Mouse (Mus musculus) granulocyte monocyte progenitor cell, adult 5-6 weeks (primary cell): ENCODE measurements at regions not wholly inside any gene's neighbourhood (a gene's known extent, or its start where the extent isn't known, plus 50 kb on each side); places are given as distances from the start of the nearest gene placed in this dataset.

Experiments used
- ATAC-seq: replicated peaks from 2 replicates; pipeline ENCODE4 v1.8.0; 2016; ENCODE audit warnings: mild to moderate bottlenecking, moderate TSS enrichment, inconsistent platforms; ENCODE audit not compliant: poor library complexity, severe bottlenecking

DNA sequence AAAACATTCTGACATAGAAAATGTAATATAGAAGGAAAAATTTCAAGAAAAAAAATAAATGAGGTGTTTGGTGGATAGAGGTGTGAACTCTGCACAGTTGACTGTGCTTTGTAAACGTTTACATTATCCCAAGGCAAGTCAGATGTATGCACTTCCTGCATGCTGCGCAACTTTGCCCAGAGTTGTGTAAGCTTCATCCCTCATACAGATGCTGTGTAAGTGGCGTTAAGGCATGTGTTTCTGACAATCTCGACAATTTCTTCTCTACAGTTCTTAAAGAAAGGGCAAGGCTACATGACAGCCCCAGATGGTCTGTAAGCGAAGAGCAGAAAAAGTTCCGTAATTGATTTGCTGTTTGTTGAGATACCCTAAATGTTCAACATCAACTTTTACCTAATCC lies 476.6 kb upstream of the Pitx2 start:
- no peak for ATAC-seq

DNA sequence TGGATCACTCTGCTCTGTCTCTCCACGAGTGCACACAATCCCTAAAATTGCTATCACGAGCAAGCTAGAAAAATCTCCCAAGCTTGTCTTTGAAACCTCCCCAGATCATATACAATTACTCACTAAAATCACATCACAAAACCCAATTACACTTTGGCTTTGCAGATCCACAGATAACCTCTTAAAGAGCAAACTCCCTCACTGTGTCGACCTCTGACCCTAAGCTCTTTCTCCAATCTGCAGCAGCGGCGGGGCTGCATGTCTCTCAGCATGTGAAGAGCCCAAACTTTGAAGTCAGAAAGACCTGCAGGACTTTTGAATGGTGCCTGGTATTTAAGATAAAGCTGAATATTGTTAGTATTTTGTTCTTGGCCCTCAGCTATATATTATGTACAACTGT lies 479.4 kb upstream of the Pitx2 start:
- ATAC-seq: no peak

DNA sequence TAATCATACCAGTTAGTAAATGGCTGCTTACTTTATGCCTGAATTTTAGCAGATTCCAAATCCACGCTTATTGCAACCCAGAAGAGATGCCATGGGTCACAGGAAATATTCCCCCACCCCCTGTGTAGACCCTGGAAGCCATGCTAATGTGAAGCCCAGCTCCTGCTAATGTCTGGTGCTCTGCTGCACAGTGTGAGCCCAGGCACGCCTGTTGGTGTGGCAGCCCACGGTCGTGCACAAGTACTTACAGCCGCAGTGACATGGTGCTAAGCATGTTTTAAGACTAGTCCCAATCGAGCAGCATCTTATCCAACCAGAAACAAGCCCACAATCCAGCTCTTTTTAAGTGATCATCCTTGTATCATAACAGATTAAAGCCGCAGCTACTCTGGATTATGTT lies 480.5 kb upstream of the Pitx2 start:
- ATAC-seq: no peak

DNA sequence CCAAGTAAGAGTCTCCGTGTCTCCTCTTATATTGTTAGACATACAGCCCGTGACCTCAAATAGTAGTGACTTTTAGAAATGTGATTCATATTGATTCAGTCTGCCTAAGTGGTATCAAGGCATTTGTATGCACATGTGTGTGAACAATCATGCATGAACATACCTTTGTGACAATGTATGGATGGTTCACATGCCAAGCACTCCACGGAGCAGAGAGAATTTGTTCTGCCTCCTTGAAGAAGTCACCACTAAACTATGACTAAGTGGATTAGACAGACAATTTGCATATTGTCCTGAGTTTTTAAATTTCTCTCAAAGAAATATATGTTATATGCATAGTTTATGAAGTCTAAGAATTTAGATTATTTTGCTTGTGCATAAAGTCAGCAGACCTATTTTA lies 492.4 kb upstream of the Pitx2 start:
- ATAC-seq: no peak

DNA sequence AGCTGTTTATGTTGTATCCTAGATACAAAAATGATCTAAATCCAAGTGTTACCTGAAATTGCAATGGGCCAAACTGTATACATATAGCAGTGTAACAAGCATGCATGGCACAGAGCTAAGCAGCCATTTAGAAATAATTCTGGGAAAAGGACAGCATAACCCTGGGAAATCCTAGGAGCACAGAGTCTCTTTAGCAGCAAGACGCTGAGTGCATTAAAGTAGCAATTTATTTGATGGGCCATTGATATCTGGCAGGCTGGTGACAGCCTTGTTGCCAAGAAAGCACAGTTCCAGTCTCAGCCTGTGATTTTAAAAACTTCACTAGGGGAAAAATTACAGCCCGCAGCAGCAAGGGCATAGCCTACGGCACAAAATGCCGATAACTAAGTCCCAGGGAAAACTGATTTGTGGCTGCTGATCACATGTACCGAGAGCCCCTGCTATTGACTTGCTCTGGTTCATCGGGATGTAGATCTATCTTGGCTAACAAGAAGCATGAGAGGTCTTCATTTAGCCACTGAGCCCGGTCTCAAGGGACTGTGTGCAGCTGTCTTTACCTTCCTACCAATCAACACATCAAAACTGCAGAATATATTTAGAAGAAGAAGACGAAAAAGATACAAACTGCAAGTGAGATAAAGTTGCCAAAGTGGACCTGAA lies 531.1 kb upstream of the Pitx2 start:
- ATAC-seq: no peak

DNA sequence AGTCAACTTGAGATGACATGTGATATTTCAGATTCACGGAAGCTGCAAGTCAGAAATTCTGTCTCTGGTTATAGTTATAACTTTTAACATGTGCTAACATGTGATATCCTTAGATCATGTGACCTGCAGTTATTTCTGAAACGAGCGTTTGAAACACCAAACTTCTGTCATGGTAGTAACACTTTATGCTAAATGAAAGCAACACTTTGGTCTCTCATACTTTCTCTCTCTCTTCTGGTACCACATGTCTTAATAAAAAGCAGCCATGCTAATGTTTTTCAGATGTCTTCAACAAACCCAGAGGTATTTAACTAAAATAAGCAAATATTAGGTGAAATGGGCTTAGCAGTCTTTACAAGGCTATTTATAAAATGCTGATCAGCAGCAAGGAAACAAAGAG lies 534.5 kb upstream of the Pitx2 start:
- no peak for ATAC-seq

DNA sequence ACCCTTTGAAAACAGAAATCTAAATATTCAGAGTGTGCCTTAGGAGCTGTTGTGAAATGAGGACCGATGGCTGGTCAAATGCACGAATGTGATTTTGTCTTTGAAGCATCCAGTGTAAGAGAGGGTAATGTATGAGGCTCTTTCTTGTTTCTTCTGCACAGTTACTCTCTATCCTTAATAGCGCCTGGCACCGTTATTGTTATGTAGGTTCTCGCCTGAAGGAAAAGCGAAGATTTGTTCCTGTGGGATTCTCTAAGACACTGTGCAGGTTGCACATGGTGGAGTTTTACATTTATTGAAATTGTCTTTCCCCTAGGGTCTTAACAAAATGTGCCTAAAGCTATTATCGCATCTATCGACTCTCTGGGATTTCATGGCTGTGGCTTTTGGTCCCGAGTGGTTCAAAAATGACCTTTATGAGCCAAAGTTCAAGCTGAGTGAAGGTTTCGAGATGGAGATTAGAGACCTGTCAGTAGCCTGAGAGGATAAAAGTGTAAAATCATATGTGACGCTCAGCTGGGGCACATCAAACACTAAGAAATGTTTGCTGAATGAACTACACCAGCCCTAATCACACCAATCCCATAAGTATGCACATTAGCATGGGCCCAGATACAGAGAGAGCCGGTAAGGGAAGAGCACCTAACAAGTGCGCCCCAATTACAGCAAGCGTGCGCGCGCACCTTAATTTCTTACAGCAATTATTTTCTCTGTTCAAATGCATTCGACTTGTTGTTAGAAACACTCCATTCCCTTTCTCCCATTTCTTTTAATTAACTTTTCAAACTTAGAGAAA lies 562.5 kb upstream of the Pitx2 start:
- ATAC-seq: no peak

DNA sequence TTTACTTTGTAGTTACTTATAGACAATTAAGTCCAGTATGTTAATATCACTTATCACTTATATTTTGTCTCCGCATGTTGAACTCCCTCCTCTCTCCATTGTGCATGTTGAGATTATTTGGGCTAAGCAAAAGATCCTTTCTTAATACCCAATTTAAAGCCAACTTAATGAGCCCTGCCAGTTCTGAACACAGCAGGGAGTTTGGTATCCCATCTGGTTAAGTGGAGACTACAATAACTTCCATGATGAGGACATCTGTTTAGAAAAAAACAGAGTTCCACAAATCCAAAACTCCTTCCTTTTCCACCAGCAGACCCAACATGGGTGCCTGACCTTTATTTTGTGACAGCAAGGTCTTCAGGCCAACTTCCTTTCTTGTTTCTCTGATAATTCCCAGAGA lies 572.0 kb upstream of the Pitx2 start:
- no peak for ATAC-seq

DNA sequence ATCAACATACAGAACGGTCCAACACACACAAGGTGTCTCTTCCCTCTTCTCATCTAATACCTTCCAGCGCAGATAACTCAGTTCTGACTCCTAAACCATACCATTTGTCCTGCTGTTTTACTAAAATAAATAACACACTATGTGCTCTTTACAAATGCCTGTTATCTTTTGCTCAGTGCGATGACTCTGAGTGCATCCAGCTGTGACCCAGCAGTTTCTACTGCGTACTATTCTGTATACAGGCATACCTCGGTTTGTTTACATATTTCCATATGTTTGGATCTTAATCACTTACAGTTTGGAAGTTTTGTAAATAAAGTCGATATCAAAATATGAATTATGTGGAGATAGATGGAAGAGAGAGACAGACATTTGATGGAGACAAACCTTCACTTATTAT lies 583.0 kb upstream of the Pitx2 start:
- ATAC-seq: no peak

DNA sequence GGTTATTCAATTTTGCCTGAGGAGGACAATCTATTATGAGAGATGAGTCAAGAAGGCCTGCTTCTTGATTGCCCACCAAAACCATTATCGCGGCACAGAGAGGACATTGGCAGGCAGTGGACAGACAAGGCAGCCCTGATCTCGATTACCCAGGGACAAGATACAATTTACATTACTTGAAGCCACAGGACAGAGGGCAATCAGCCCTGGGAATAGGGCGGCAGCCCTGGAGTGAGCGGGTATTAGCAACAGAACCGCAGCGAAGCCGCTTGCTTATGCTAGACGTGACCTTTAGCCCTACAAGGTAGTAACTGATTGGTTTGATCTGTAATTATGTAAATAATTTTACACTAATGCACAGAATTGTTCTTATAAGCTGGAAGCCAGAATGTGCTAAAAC lies 586.0 kb upstream of the Pitx2 start:
- no peak for ATAC-seq

DNA sequence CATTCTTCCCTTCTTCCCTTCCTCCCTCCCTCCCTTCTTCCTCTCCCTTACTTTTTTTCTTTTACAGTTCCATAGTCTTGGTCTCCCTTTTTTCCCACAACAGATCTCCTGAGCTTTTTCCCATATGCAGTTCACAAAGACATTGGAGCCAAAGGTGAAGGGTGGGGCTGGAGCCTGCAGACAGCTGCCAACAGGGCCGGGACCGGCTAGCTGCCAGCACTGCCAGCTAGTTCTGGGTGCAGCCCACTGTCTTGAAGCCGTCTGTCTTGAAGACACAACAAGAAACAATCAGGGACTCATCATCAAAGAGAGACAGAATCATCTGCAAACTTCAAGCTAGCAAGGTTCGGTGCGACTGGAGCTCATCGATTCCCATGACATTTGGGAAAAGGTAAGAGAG lies 588.9 kb upstream of the Pitx2 start:
- no peak for ATAC-seq

DNA sequence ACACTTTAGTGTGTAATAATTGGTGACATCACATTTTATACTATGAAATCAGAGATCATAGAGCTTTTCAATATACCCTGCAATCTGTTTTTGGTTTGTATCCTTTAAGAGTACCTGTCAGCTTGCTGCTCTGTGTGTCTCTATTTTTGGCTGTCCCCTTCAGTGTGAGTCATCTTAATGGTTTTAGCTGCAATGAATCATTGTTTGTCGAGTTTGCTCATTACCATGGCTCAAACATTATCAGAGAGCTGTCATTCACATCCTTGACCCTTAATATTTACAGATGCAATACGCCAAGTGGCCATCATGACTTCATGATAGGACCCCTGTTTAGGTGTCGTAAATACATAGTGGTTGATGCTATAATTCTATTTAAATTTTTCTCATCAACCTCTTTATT lies 591.0 kb upstream of the Pitx2 start:
- no peak for ATAC-seq

DNA sequence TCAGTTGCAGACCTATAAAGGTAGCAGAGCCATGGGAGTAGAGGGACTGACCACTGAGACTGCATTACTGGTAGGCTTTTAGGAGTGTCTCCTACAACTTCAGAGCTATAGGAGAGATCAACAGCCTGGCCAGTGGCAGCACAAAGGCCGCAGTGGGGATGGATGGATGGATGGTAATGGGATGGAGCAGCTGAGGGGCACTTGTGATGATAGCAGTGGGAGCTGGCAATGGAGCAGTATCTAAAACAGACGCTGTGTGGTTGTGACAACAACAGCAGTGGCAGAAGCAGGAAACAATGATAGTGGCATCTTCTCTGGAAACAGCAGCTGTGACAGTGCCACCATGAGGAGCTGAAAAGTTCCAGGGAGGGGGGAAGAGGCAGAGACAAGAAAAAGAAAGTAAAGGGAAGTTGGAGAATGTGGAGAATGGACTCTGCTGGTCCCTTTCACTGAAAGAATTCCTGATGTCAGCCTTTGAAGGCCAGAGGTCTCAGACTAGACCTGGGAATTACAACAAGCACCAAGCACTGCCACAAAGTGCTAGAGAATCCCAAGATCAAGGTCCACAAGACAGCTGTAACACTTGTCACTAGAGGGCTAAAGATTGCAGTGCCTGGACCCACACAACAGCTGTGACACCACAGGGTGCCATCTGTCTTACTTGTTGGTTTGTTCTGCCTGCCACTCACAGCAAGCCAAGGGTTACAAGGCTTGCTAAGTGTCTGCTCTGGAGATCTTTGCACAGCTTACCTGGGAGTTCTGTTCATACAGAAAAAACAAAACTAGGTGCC lies 624.1 kb upstream of the Pitx2 start:
- ATAC-seq: no peak

DNA sequence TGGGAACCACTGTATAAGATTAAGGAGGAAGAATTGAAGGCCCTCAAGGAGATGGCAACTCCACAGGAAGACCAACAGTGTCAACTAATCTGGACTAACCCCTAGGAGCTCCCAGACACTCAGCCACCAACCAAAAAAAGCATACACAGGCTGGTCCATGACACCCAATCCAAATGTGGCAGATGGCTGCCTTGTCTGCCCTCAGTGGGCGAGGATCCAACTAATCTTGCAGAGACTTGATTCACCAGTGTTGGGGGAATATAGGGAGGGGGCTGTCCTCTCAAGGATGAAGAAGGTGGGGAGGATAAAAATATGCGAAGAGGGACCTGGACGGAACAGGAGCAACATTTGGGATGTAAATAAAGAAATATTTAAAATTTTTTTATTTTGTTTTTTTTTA lies 629.1 kb upstream of the Pitx2 start:
- no peak for ATAC-seq

DNA sequence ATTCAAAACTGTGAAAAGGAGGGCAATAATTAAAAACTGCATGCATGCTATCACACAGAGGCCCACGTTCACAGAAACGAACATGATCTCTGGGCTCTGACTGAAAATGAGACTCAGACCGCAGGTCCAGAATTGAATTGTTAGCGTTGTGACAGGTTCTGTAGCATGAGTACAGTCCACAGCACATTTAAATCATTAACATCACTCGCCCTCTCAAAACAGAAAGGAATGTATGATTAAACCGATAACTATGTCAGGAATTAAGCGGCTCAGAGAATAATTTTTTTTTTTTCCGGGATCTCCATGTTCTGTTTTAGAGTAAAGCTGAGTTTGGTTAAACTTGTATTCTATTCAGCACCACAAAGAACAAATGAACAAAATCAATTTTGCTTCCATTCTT lies 634.3 kb upstream of the Pitx2 start:
- ATAC-seq: no peak

DNA sequence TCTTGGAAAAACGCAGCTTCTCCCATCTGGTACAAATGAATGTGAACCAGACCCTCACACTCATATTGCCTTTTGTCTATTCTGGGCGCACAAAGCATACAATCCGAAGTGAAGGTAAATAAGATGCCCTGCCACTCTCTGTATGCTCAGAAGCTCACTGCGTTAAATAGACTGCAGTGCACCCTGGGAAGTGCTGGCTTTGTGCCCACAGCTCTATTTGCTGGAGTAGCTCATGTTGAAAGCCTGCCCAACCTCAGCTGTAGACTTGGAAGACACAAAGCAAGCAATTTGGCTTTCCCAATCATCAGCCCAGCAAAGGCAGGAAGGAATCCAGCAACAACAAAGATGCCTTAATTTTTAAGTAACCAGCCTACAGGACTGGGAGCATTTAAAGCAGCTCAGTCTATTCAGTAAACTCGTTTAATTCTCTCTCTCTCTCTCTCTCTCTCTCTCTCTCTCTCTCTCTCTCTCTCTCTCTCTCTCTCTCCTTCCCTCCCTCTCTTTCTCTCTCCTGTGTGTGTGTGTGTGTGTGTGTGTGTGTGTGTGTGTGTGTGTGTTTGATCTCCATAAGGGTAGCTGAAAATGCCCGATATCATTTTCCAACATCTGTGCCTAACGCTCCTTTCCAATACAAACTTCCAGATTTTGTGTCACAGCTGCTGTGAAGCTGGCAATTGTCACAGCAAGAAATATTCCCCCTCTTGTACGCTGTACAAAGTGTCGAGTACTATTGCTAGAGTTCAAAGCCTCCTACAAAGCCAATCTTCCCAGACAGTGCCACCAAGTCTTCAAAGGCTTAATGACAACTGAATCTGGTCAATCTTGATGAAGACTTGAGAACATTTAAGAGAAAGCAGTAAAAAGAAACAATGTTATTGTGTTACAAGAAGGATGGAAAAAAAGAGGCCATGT lies 650.5 kb upstream of the Fam241a start:
- no peak for ATAC-seq

DNA sequence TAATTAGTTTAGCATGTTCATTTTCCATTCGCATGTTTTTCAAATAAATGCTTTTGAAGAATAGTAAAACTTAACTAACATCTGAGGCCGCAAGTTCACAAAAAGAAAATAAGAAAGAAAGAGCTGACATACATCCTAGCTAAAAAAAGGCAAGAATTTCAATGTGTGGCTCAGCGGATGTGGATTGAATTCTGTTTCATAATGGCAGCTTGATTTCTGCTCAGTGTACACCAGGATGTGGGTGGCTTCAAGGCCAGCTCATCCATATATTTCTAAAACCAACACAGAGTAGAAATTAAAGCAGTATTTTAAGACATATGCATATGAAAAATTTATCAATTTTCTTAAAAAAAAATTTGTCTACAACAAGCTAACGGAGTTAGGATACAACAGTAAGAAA lies 629.3 kb upstream of the Fam241a start:
- ATAC-seq: no peak

DNA sequence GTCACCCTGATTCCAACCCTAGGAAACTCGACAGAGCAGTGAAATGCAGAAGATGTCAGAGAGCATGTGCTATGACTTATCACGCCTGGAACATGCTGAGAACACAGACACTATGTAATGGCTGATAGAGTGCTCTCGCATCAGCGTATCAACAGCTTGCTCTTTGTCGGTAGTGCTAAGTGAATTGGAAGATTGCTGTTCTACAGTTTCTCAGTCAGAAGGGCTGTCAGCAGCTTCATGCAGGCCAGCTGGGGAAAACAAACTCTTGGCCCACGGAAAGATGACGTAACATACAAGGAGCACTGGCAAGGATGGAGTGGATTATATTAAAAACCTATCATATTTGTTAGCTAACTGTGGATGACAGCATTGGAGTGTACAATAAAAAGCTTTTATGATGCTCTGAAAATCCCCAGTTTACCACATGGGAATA lies 624.6 kb upstream of the Fam241a start:
- no peak for ATAC-seq

DNA sequence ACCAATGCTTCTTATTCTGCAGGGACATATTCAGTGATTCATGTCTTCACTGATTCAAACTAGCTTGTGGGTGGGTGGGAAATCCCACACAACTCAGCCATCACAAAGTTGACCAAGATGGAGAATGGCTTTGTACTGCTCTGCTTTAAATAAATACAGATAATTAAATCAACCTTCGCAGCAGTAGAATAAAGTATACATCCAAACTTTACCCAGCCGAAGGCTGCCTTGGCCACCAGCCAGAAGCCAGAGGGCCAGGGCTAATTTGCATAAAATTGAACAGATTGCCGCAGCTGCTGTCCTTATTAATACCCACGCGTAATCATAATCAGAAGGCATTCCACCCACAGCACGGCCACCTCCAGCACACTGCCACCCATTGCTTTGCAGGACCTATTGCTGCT lies 623.8 kb upstream of the Fam241a start:
- no peak for ATAC-seq

DNA sequence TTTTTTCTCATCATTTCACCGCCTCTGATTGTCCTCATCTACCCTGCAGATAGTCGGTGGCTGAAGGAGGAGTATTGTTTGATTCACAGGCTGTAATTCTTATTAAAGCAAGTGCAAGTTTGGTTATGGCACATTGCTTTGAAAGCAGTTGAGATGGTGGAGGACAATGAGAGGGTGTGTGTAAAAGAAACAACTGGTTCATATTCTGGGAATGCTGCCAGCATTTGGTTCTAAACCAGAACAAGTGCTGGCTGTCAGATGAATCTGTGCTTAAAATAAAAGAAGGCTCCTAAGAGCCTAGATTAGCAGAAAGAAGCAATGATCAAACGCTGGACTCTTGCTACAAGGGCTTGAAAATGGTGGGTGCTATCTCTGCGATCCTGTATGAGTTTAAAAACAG lies 622.7 kb upstream of the Fam241a start:
- no peak for ATAC-seq
